Mouse (Mus musculus): ENCODE results near the gene Gramd1a. TPM values are rescaled to one million over a fixed set of nuclear protein-coding genes. Genes with fewer than 3 reads are reported as not detected.

Gene Gramd1a
- polyA plus RNA-seq, 1 experiment from 2014 or later: 11.6 TPM

GRCm38 (mm10) chr7:31170520-31170919, 14.8 kb upstream of the Gramd1a start:
- no peak overlapping the region for H3K27ac ChIP-seq (ENCODE audit: low read length)
- no peaks in the 10 kb centered on the region for H3K27me3 ChIP-seq (ENCODE audit: control insufficient read depth, insufficient read depth, low read depth, low read length)
- no peak overlapping the region for H3K4me3 ChIP-seq (ENCODE audit: low read depth, low read length)
- no peaks in the 10 kb centered on the region for H3K9me3 ChIP-seq (replicated peaks; ENCODE audit: control insufficient read depth, low read length)
- no peak overlapping the region for H3K9ac ChIP-seq (ENCODE audit: low read depth, low read length)
- 84% methylated on average over 9 of the region's 9 CpGs for WGBS (ENCODE audit: insufficient replicate concordance)
- ATAC-seq (ENCODE audit: low read depth): no peak
- H3K4me2 ChIP-seq (ENCODE audit: low read depth, low read length): no peak overlapping the region
- H3K36me3 ChIP-seq (ENCODE audit: control insufficient read depth, insufficient read depth): no peaks in the 10 kb centered on the region
- H3K4me1 ChIP-seq (ENCODE audit: control insufficient read depth, low read depth, low read length): no peaks in the 10 kb centered on the region

- Histone ChIP-seq H3K9me3 (replicated peaks; ENCODE audit: control insufficient read depth, low read length) (no peaks in the 10 kb centered on the region), H3K4me2 (ENCODE audit: low read depth, low read length) (no peak overlapping the region), H3K36me3 (ENCODE audit: control insufficient read depth, insufficient read depth) (no peaks in the 10 kb centered on the region), H3K4me1 (ENCODE audit: control insufficient read depth, low read depth, low read length) (no peaks in the 10 kb centered on the region), H3K4me3 (ENCODE audit: low read depth, low read length) (no peak overlapping the region), H3K9ac (ENCODE audit: low read depth, low read length) (no peak overlapping the region), H3K27me3 (ENCODE audit: control insufficient read depth, insufficient read depth, low read depth, low read length) (no peaks in the 10 kb centered on the region), H3K27ac (ENCODE audit: low read length) (no peak overlapping the region)
- 9% methylated on average over 8 of the region's 8 CpGs for WGBS (ENCODE audit: insufficient replicate concordance)
- peak; percentile 55 for ATAC-seq (ENCODE audit: low read depth)
Observed at GRCm38 (mm10) chr7:31168412-31168811, 12.7 kb upstream of the Gramd1a start.

- Histone ChIP-seq H3K27ac (ENCODE audit: low read length) (no peak overlapping the region), H3K4me1 (ENCODE audit: control insufficient read depth, low read depth, low read length) (no peaks in the 10 kb centered on the region; the same call in 1 of the 2 replicates), H3K27me3 (ENCODE audit: control insufficient read depth, insufficient read depth, low read depth, low read length) (no peaks in the 10 kb centered on the region), H3K36me3 (ENCODE audit: control insufficient read depth, insufficient read depth) (no peaks in the 10 kb centered on the region), H3K9me3 (replicated peaks; ENCODE audit: control insufficient read depth, low read length) (no peaks in the 10 kb centered on the region), H3K4me3 (ENCODE audit: low read depth, low read length) (no peak overlapping the region), H3K4me2 (ENCODE audit: low read depth, low read length) (no peak overlapping the region), H3K9ac (ENCODE audit: low read depth, low read length) (no peak overlapping the region)
- 29% methylated on average over 1 of the region's 1 CpGs for WGBS (ENCODE audit: insufficient replicate concordance)
- no peak for ATAC-seq (ENCODE audit: low read depth)
Observed at GRCm38 (mm10) chr7:31164748-31165147, 9.1 kb upstream of the Gramd1a start.

- H3K36me3 ChIP-seq (ENCODE audit: control insufficient read depth, insufficient read depth): no peaks in the 10 kb centered on the region
- H3K4me3 ChIP-seq (ENCODE audit: low read depth, low read length): no peak overlapping the region
- WGBS (ENCODE audit: insufficient replicate concordance): 58% methylated on average over 3 of the region's 3 CpGs
- no peak for ATAC-seq (ENCODE audit: low read depth)
- no peaks in the 10 kb centered on the region; the same call in 1 of the 2 replicates for H3K4me1 ChIP-seq (ENCODE audit: control insufficient read depth, low read depth, low read length)
- no peaks in the 10 kb centered on the region for H3K9me3 ChIP-seq (replicated peaks; ENCODE audit: control insufficient read depth, low read length)
- no peaks in the 10 kb centered on the region for H3K27me3 ChIP-seq (ENCODE audit: control insufficient read depth, insufficient read depth, low read depth, low read length)
- no peak overlapping the region for H3K27ac ChIP-seq (ENCODE audit: low read length)
- no peak overlapping the region for H3K9ac ChIP-seq (ENCODE audit: low read depth, low read length)
- no peak overlapping the region for H3K4me2 ChIP-seq (ENCODE audit: low read depth, low read length)
Observed at GRCm38 (mm10) chr7:31163666-31164577, 8.2 kb upstream of the Gramd1a start.

- Histone ChIP-seq H3K4me1 (ENCODE audit: control insufficient read depth, low read depth, low read length) (no peaks in the 10 kb centered on the region; the same call in 1 of the 2 replicates), H3K27ac (ENCODE audit: low read length) (no peak overlapping the region), H3K4me3 (ENCODE audit: low read depth, low read length) (no peak overlapping the region), H3K9ac (ENCODE audit: low read depth, low read length) (no peak overlapping the region), H3K36me3 (ENCODE audit: control insufficient read depth, insufficient read depth) (no peaks in the 10 kb centered on the region), H3K4me2 (ENCODE audit: low read depth, low read length) (no peak overlapping the region), H3K9me3 (replicated peaks; ENCODE audit: control insufficient read depth, low read length) (no peaks in the 10 kb centered on the region), H3K27me3 (ENCODE audit: control insufficient read depth, insufficient read depth, low read depth, low read length) (no peaks in the 10 kb centered on the region)
- no peak for ATAC-seq (ENCODE audit: low read depth)
- 60% methylated on average over 11 of the region's 11 CpGs for WGBS (ENCODE audit: insufficient replicate concordance)
Observed at GRCm38 (mm10) chr7:31162324-31162723, 6.6 kb upstream of the Gramd1a start.

GRCm38 (mm10) chr7:31161831-31162230, 6.1 kb upstream of the Gramd1a start:
- no peak overlapping the region for H3K4me2 ChIP-seq (ENCODE audit: low read depth, low read length)
- H3K9ac ChIP-seq (ENCODE audit: low read depth, low read length): no peak overlapping the region
- no peak for ATAC-seq (ENCODE audit: low read depth)
- WGBS (ENCODE audit: insufficient replicate concordance): 20% methylated on average over 3 of the region's 3 CpGs
- no peaks in the 10 kb centered on the region for H3K36me3 ChIP-seq (ENCODE audit: control insufficient read depth, insufficient read depth)
- H3K27ac ChIP-seq (ENCODE audit: low read length): no peak overlapping the region
- no peaks in the 10 kb centered on the region; the same call in 1 of the 2 replicates for H3K4me1 ChIP-seq (ENCODE audit: control insufficient read depth, low read depth, low read length)
- no peaks in the 10 kb centered on the region for H3K9me3 ChIP-seq (replicated peaks; ENCODE audit: control insufficient read depth, low read length)
- no peak overlapping the region for H3K4me3 ChIP-seq (ENCODE audit: low read depth, low read length)
- no peaks in the 10 kb centered on the region for H3K27me3 ChIP-seq (ENCODE audit: control insufficient read depth, insufficient read depth, low read depth, low read length)

GRCm38 (mm10) chr7:31161246-31161645, 5.5 kb upstream of the Gramd1a start:
- H3K4me2 ChIP-seq (ENCODE audit: low read depth, low read length): no peak overlapping the region
- ATAC-seq (ENCODE audit: low read depth): no peak
- no peak overlapping the region for H3K27ac ChIP-seq (ENCODE audit: low read length)
- no peaks in the 10 kb centered on the region; the same call in 1 of the 2 replicates for H3K4me1 ChIP-seq (ENCODE audit: control insufficient read depth, low read depth, low read length)
- H3K36me3 ChIP-seq (ENCODE audit: control insufficient read depth, insufficient read depth): no peaks in the 10 kb centered on the region
- WGBS (ENCODE audit: insufficient replicate concordance): 36% methylated on average over 3 of the region's 3 CpGs
- H3K9ac ChIP-seq (ENCODE audit: low read depth, low read length): no peak overlapping the region
- no peak overlapping the region for H3K4me3 ChIP-seq (ENCODE audit: low read depth, low read length)
- H3K9me3 ChIP-seq (replicated peaks; ENCODE audit: control insufficient read depth, low read length): no peaks in the 10 kb centered on the region
- H3K27me3 ChIP-seq (ENCODE audit: control insufficient read depth, insufficient read depth, low read depth, low read length): no peaks in the 10 kb centered on the region

GRCm38 (mm10) chr7:31160763-31161162, 5.1 kb upstream of the Gramd1a start:
- no peak overlapping the region for H3K27ac ChIP-seq (ENCODE audit: low read length)
- 7% methylated on average over 5 of the region's 5 CpGs for WGBS (ENCODE audit: insufficient replicate concordance)

More at GRCm38 (mm10) chr7:31160763-31161162, 5.1 kb upstream of the Gramd1a start:
- no peak overlapping the region for H3K4me3 ChIP-seq (ENCODE audit: low read depth, low read length)
- H3K9ac ChIP-seq (ENCODE audit: low read depth, low read length): no peak overlapping the region
- H3K4me2 ChIP-seq (ENCODE audit: low read depth, low read length): no peak overlapping the region
- no peaks in the 10 kb centered on the region for H3K27me3 ChIP-seq (ENCODE audit: control insufficient read depth, insufficient read depth, low read depth, low read length)
- no peaks in the 10 kb centered on the region for H3K9me3 ChIP-seq (replicated peaks; ENCODE audit: control insufficient read depth, low read length)
- H3K4me1 ChIP-seq (ENCODE audit: control insufficient read depth, low read depth, low read length): no peaks in the 10 kb centered on the region; the same call in 1 of the 2 replicates
- no peaks in the 10 kb centered on the region for H3K36me3 ChIP-seq (ENCODE audit: control insufficient read depth, insufficient read depth)
- 0 out of 2 replicates have a peak, but pooled peaks have one; percentile 32 for ATAC-seq (ENCODE audit: low read depth)
